Mouse (Mus musculus): ENCODE results near the gene Fastkd1. TPM values are rescaled to one million over a fixed set of nuclear protein-coding genes. Genes with fewer than 3 reads are reported as not detected.

Gene Fastkd1
- 14.9 and 15.0 TPM in 2 replicates for polyA plus RNA-seq (2015; fragmentation: Nextera tagmentation; extraction: Ambion mirVana)

DNA sequence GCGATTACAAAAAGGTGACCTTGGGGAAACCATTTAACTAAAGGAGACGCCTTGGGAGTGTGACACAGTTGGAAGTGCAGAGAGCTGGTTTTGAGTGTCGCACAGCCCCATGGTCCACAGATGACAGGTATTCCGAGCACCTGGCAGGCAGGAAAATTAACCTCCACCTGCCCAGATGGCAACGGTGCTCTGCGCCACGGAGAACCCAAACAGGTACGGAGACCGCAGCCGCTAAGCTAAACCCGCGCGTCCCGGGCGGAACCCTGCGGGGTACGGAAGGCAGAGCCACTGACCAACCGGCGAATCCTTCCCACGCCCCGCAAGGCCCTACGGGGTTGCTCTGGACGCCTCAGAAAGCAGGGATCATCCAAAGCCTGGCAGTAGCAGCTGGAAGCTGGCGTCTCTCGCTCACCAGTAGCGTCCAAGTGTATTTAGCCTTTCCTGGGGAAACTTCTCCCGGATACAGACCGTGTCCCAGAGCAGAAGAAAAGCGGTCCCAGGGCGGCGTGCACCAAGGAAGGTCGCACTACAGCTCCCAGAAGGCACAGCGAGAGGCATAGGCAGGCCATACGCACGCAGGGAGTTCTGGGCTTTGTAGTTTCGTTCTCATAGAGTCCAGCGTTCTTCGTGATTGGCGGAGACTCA, at the start of gene Fastkd1:
Gene Fastkd1, minus strand, starts transcription at position 536 of the 645 bp plus-strand sequence.
- H3K36me3 ChIP-seq = 0 out of 2 replicates have a peak, but pooled peaks cover 3% of the 10 kb centered on the region
- peak within 1 kb of the TSS; percentile 79 for H3K4me2 ChIP-seq
- WGBS = under 1% methylated on average over 39 of the region's 39 CpGs
- peak within 1 kb of the TSS; percentile 88 for H3K4me3 ChIP-seq (replicated peaks)
- H3K27me3 ChIP-seq (replicated peaks) = peaks cover 2% of the 10 kb centered on the region; the same call in 1 of the 2 replicates
- H3K4me1 ChIP-seq = peaks cover 11% of the 10 kb centered on the region
- peak; percentile 99 for ATAC-seq (ENCODE audit: low FRiP score)
- no peaks in the 10 kb centered on the region for H3K9me3 ChIP-seq (replicated peaks)
- H3K27ac ChIP-seq (replicated peaks) = peak within 1 kb of the TSS; percentile 82
- H3K9ac ChIP-seq (replicated peaks) = peak within 1 kb of the TSS; percentile 81

DNA sequence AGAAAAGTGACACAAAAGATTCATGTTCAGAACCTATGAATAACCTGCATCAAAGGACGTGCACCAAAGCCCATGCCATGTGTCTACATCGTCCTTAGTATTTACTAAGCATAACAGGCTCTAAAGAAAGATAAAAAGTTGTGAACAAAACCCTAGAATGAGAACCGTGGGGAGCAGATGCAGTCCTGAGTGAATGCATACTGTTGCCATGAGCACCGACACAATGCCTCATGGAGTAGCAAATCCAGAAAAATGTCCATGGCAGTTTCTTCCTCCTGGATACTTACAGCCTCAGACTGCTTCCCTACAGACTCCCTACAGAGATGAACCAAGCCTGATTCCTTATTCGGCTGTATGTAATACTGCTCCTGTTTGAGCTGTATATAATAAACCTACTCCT, 47.7 kb upstream of the Fastkd1 start:
- H3K4me1 ChIP-seq = no peaks in the 10 kb centered on the region
- no peaks in the 10 kb centered on the region for H3K27me3 ChIP-seq (replicated peaks)
- no peaks in the 10 kb centered on the region for H3K36me3 ChIP-seq
- no peak overlapping the region for H3K9ac ChIP-seq (replicated peaks)
- no peaks in the 10 kb centered on the region for H3K9me3 ChIP-seq (replicated peaks)
- WGBS = 20% methylated on average over 5 of the region's 5 CpGs
- no peak for ATAC-seq (ENCODE audit: low FRiP score)
- H3K27ac ChIP-seq (replicated peaks) = no peak overlapping the region
- H3K4me3 ChIP-seq (replicated peaks) = no peak overlapping the region
- H3K4me2 ChIP-seq = no peak overlapping the region

DNA sequence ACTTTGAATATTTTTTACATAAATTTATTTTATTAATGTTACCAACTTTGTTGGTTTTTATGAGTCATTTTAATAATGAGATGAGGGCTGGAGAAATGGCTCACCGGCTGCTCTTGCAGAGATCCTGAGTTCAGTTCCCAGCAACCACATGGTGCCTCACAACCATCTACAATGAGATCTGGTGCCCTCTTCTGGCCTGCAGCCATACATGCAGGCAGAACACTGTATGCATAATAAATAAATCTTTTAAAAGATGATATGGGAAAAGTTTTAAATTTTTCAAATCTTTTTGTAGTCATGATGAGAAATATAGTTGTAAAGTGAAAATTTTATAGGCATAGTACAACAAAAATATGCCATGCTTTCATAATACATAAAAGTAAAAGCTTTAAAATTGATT, 31.8 kb upstream of the Fastkd1 start:
- H3K9me3 ChIP-seq (replicated peaks) = no peaks in the 10 kb centered on the region
- no peak for ATAC-seq (ENCODE audit: low FRiP score)
- H3K4me3 ChIP-seq (replicated peaks) = no peak overlapping the region
- H3K9ac ChIP-seq (replicated peaks) = no peak overlapping the region
- H3K4me2 ChIP-seq = no peak overlapping the region
- no peak overlapping the region for H3K27ac ChIP-seq (replicated peaks)
- 93% methylated on average over 1 of the region's 1 CpGs for WGBS
- peaks cover 51% of the 10 kb centered on the region for H3K36me3 ChIP-seq
- no peaks in the 10 kb centered on the region for H3K4me1 ChIP-seq
- H3K27me3 ChIP-seq (replicated peaks) = no peaks in the 10 kb centered on the region

DNA sequence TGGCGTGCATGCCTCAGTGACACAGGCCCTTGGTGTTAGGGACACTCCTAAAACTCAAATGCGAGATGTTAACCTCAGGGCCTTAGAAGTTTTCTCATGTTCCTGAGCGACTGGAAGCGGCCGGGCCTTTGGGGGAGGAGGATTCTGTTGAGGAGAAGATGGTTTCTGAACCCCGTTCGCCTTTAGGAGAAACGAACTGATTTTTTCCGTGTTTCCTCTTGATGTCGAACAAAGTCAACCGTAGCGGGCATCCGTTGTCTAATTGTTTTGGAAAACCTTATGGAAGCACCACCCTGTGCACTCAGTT, 10.2 kb upstream of the Fastkd1 start:
- Histone ChIP-seq H3K36me3 (no peaks in the 10 kb centered on the region), H3K27me3 (replicated peaks) (peaks cover 9% of the 10 kb centered on the region; the same call in 1 of the 2 replicates), H3K4me1 (peaks cover 16% of the 10 kb centered on the region), H3K4me2 (peak overlapping the region; percentile 71), H3K9me3 (replicated peaks) (no peaks in the 10 kb centered on the region), H3K27ac (replicated peaks) (peak overlapping the region; percentile 94), H3K9ac (replicated peaks) (peak overlapping the region; percentile 86), H3K4me3 (replicated peaks) (peak overlapping the region; percentile 97)
- ATAC-seq (ENCODE audit: low FRiP score) = no peak
- 1% methylated on average over 13 of the region's 13 CpGs for WGBS

DNA sequence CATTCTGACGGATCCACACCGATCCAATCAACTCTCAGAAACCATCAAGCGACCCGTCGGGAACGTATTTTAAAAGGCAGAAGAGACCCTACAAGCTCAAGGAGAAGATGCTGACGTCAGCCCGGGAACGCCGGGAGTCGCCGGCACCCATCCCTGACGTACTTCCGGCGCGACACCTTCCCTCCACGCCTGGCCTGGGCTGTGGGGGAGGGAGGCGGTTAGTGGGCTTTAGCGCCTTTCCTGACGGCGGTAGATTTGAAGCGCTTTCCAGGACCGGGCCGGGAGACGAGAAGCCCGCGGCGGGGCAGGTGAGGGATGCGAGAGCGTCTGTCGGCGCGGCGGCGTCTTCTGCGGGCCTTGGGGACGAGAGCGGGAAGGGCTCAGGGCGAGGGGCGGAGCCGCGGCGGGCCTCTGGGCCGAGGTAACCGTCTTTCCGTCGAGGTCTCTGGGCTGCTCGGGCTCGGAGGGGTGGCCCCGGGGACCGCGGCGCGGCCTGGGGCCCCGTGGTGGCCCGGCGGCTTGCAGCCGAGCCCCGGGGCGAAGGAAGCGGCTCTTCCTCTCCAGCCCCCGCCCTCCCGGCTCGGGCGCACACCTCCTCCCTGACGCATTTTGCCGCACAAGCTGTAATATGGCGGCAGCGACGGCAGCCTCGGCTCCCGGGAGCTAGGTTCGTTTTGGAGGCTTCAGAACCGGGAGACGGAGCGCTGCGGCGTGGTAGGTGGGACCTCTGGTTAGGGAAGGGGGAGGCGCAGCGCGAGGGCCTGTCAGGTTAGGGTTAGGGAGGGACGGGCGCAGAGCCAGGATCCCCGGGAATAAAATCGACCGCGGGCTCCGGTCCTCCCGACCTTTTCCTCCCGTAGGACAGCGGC, 9.6 kb upstream of the Fastkd1 start:
- Histone ChIP-seq H3K4me2 (peak overlapping the region; percentile 71), H3K27ac (replicated peaks) (peak overlapping the region; percentile 94), H3K36me3 (no peaks in the 10 kb centered on the region), H3K27me3 (replicated peaks) (peaks cover 9% of the 10 kb centered on the region; the same call in 1 of the 2 replicates), H3K9me3 (replicated peaks) (no peaks in the 10 kb centered on the region), H3K4me3 (replicated peaks) (peak overlapping the region; percentile 97), H3K9ac (replicated peaks) (peak overlapping the region; percentile 86), H3K4me1 (peaks cover 16% of the 10 kb centered on the region)
- peak; percentile 97 for ATAC-seq (ENCODE audit: low FRiP score)
- WGBS = under 1% methylated on average over 72 of the region's 91 CpGs

DNA sequence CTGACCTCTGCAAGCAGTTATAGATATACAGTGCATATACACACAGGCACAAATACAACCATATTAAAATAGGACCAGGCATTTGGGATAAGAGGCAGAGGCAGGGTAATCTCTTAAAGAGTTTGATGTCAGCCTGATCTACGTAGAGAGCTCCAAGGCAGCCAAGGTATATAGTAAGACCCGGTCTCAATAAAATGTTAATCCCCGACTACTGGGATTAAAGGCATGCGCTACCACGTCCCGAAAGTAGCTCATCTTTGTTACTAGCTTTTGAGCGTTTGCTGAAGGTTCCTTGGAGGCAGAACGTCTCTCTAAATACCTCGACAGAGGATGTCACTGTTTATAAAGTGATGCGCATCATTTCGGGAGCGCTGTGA, 8.9 kb upstream of the Fastkd1 start, which contains the start of gene Ppig:
Gene Ppig, plus strand, starts transcription at position 273 of the 377 bp plus-strand sequence.
- Histone ChIP-seq H3K4me3 (replicated peaks) (peak within 1 kb of the TSS; percentile 97), H3K27me3 (replicated peaks) (peaks cover 9% of the 10 kb centered on the region; the same call in 1 of the 2 replicates), H3K36me3 (no peaks in the 10 kb centered on the region), H3K9me3 (replicated peaks) (no peaks in the 10 kb centered on the region), H3K9ac (replicated peaks) (peak within 1 kb of the TSS; percentile 86), H3K4me1 (peaks cover 16% of the 10 kb centered on the region), H3K27ac (replicated peaks) (peak within 1 kb of the TSS; percentile 94), H3K4me2 (peak within 1 kb of the TSS; percentile 71)
- ATAC-seq (ENCODE audit: low FRiP score) = no peak; the same call in 1 of the 2 replicates
- WGBS = 3% methylated on average over 12 of the region's 12 CpGs

DNA sequence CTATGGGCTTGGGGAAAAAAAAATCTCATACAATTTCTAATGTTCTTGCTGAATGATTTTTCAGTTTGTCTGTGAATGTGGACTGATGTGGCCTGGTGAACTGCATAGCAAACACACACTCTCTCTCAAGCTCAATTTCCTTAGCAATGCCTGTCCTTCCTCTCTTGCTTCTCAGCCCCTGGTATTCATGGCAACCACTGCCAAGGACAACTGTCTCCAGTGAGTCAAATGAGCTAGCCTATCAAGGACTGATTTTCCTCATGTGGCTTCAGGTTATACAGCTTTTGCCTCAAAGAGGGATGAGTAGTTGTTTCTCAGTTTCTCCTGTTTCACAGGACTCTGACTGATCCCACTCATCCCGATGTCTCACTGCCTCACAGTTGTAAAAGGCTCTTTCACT, 5.8 kb upstream of the Fastkd1 start:
- no peak for ATAC-seq (ENCODE audit: low FRiP score)
- Histone ChIP-seq H3K4me3 (replicated peaks) (no peak overlapping the region), H3K9me3 (replicated peaks) (no peaks in the 10 kb centered on the region), H3K27ac (replicated peaks) (no peak overlapping the region), H3K27me3 (replicated peaks) (peaks cover 12% of the 10 kb centered on the region; the same call in 1 of the 2 replicates), H3K36me3 (no peaks in the 10 kb centered on the region), H3K4me2 (no peak overlapping the region), H3K4me1 (peaks cover 7% of the 10 kb centered on the region), H3K9ac (replicated peaks) (no peak overlapping the region)
- 86% methylated on average over 1 of the region's 1 CpGs for WGBS

DNA sequence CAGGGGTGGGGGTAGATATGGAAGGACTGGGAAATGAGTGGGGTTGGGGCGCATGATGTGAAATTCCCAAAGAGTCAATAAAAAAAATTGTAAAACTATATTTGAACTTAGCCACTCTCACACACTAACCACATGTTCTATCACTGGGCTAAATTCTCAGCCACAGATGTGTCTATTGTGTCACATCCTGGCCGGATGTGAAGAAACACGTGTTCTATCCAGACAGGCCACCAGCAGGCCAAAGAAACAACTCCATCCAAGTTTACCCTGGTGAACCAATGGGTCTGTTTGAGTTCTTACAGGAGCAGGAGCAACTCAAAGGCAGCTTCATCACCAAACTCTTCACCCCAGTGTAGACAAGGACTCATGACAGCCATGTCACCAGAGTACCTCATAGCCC, 3.2 kb upstream of the Fastkd1 start:
- Histone ChIP-seq H3K36me3 (no peaks in the 10 kb centered on the region), H3K9ac (replicated peaks) (no peak overlapping the region), H3K4me1 (peaks cover 11% of the 10 kb centered on the region), H3K4me3 (replicated peaks) (no peak overlapping the region), H3K4me2 (no peak overlapping the region), H3K27me3 (replicated peaks) (peaks cover 12% of the 10 kb centered on the region; the same call in 1 of the 2 replicates), H3K27ac (replicated peaks) (no peak overlapping the region), H3K9me3 (replicated peaks) (no peaks in the 10 kb centered on the region)
- no peak for ATAC-seq (ENCODE audit: low FRiP score)
- 82% methylated on average over 3 of the region's 3 CpGs for WGBS

DNA sequence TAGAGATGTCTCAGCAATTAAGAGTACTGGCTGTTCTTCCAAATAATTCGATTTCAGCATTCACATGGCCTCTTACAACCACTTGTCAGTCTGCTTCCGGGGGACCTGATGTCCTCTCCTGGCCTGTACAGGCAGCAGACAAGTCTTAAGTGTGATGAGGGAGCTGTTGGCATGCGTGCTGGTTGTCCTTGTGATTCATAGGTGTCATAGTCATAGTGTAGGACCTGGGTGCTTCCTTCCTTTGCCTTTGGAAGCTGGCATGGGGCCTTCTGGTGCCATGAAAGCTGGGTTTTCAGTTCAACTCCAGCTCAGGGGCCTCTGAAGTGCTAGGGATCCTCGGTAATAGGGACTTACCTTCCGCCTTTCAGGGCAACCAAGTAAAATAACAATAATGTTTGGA, 810 bp upstream of the Fastkd1 start:
- Histone ChIP-seq H3K4me2 (no peak overlapping the region), H3K4me3 (replicated peaks) (no peak overlapping the region), H3K36me3 (0 out of 2 replicates have a peak, but pooled peaks cover 3% of the 10 kb centered on the region), H3K9me3 (replicated peaks) (no peaks in the 10 kb centered on the region), H3K4me1 (peaks cover 11% of the 10 kb centered on the region), H3K9ac (replicated peaks) (no peak overlapping the region), H3K27ac (replicated peaks) (no peak overlapping the region), H3K27me3 (replicated peaks) (peaks cover 2% of the 10 kb centered on the region; the same call in 1 of the 2 replicates)
- no peak for ATAC-seq (ENCODE audit: low FRiP score)
- WGBS = 82% methylated on average over 5 of the region's 5 CpGs

DNA sequence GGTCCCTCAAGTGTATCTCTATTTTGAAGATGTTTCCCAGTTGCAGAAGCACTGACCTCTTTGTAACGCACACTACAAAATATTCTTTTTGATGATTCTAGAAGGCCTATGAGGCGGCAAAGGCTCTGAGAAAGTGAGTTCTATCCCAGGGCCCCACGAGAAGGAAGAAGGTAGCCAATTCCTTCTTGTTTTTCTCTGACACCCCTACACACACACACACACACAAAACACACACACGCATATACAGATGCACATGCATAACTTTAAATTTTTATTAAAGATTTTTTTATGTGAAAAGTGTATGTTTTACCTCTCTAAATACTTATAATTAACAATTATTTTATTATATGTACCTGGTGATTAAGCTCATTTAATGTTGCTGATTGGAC, 304 bp upstream of the Fastkd1 start:
- Histone ChIP-seq H3K9ac (replicated peaks) (no peak overlapping the region), H3K4me2 (peak overlapping the region; percentile 79), H3K4me3 (replicated peaks) (peak overlapping the region; percentile 88), H3K36me3 (0 out of 2 replicates have a peak, but pooled peaks cover 3% of the 10 kb centered on the region), H3K9me3 (replicated peaks) (no peaks in the 10 kb centered on the region), H3K4me1 (peaks cover 11% of the 10 kb centered on the region), H3K27ac (replicated peaks) (no peak overlapping the region), H3K27me3 (replicated peaks) (peaks cover 2% of the 10 kb centered on the region; the same call in 1 of the 2 replicates)
- peak; percentile 42; the same call in 1 of the 2 replicates for ATAC-seq (ENCODE audit: low FRiP score)
- WGBS = 30% methylated on average over 4 of the region's 4 CpGs

DNA sequence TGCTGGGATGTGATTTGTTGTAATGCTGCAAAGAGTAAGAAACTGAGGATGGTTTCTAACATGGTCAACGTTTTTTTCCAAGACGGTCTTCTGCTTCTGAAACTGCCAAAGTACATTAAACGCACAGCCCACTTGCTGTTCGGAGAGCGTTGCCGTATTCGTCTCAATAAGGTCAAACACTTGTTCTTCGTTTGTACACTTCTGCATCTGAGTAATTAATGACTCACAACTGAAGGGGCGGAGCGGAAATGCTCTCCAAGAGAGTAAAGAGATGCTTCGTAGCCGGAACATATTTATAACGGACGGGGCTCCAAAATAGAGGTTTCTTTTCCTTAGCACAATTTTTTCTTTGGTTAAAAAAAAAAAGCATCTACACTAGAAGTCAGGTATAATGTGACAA, 1.1 kb downstream of the Fastkd1 start:
- Histone ChIP-seq H3K4me3 (replicated peaks) (no peak overlapping the region), H3K9ac (replicated peaks) (no peak overlapping the region), H3K27me3 (replicated peaks) (peaks cover 2% of the 10 kb centered on the region; the same call in 1 of the 2 replicates), H3K4me1 (peaks cover 11% of the 10 kb centered on the region), H3K36me3 (peaks cover 6% of the 10 kb centered on the region), H3K27ac (replicated peaks) (no peak overlapping the region), H3K9me3 (replicated peaks) (no peaks in the 10 kb centered on the region), H3K4me2 (peak overlapping the region; percentile 79)
- no peak for ATAC-seq (ENCODE audit: low FRiP score)
- WGBS = 85% methylated on average over 14 of the region's 14 CpGs
